Mouse (Mus musculus) forebrain, embryonic 13.5 days (tissue): ENCODE results near the gene Cdkal1. TPM values are rescaled to one million over a fixed set of nuclear protein-coding genes. Genes with fewer than 3 reads are reported as not detected.

ENCODE experiments used
- ATAC-seq: fragments of 200-750 bp; cut with Nextera tagmentation; 2 replicates; pipeline ENCODE4 v1.8.0; 2017
- H3K27ac ChIP-seq: fragments of 300-500 bp; sonication (generic); 2 replicates; pipeline ENCODE4 v1.5.1; 2015; ENCODE audit warnings: inconsistent platforms, mild to moderate bottlenecking, moderate library complexity
- H3K27me3 ChIP-seq: fragments of 300-500 bp; sonication (generic); 2 replicates; pipeline ENCODE4 v1.6.1; 2015; ENCODE audit warnings: mild to moderate bottlenecking, inconsistent platforms
- H3K36me3 ChIP-seq: fragments of 300-500 bp; sonication (generic); 2 replicates; pipeline ENCODE4 v1.6.1; 2015; ENCODE audit warnings: mild to moderate bottlenecking, inconsistent platforms; ENCODE audit not compliant: poor library complexity, severe bottlenecking
- H3K4me1 ChIP-seq: fragments of 300-500 bp; sonication (generic); 2 replicates; pipeline ENCODE4 v1.6.1; 2015; ENCODE audit warnings: inconsistent platforms
- H3K4me2 ChIP-seq: fragments of 300-500 bp; sonication (generic); 2 replicates; pipeline ENCODE4 v1.6.1; 2015; ENCODE audit warnings: inconsistent platforms, mild to moderate bottlenecking, moderate library complexity
- H3K4me3 ChIP-seq: fragments of 300-500 bp; sonication (generic); 2 replicates; pipeline ENCODE4 v1.5.1; 2015; ENCODE audit warnings: mild to moderate bottlenecking, inconsistent platforms
- H3K9ac ChIP-seq: fragments of 300-500 bp; sonication (generic); 2 replicates; pipeline ENCODE4 v1.6.1; 2015; ENCODE audit warnings: mild to moderate bottlenecking, inconsistent platforms
- H3K9me3 ChIP-seq: fragments of 300-500 bp; sonication (generic); replicated peaks from 2 replicates; pipeline ENCODE4 v1.6.1; 2016; ENCODE audit warnings: inconsistent platforms
- WGBS: fragments of 180-500 bp; shearing (Covaris S2); methylation state at CpG from one replicate; pipeline ENCODE4 v1.1.7; 2015; 5-methylcytosine and 5-hydroxymethylcytosine counted together
- polyA plus RNA-seq: library from polyadenylated mRNA; unstranded; fragments of >200 nt; fragmentation: Nextera tagmentation; extraction: Ambion mirVana; gene quantifications from 2 replicates; pipeline ENCODE4 v1.2.1, GENCODE M21; 2015

Gene Cdkal1
- polyA plus RNA-seq, 1 experiment from 2014 or later: 29.5 TPM

GRCm38 (mm10) chr13:29726154-29726825, 129.2 kb downstream of the Cdkal1 start:
- WGBS: 94% methylated on average over 5 of the region's 5 CpGs
- ATAC-seq: no peak
- H3K27ac ChIP-seq: no peak overlapping the region
- no peak overlapping the region for H3K4me3 ChIP-seq
- H3K27me3 ChIP-seq: no peaks in the 10 kb centered on the region
- H3K4me2 ChIP-seq: no peak overlapping the region
- no peak overlapping the region for H3K9ac ChIP-seq
- H3K36me3 ChIP-seq: no peaks in the 10 kb centered on the region
- H3K9me3 ChIP-seq: no peaks in the 10 kb centered on the region
- no peaks in the 10 kb centered on the region for H3K4me1 ChIP-seq

GRCm38 (mm10) chr13:29724855-29725254, 130.6 kb downstream of the Cdkal1 start:
- no peak overlapping the region for H3K9ac ChIP-seq
- no peaks in the 10 kb centered on the region for H3K27me3 ChIP-seq
- no peak overlapping the region for H3K4me3 ChIP-seq
- H3K4me2 ChIP-seq: no peak overlapping the region
- no peak overlapping the region for H3K27ac ChIP-seq
- H3K9me3 ChIP-seq: no peaks in the 10 kb centered on the region
- no peaks in the 10 kb centered on the region for H3K36me3 ChIP-seq
- no peak for ATAC-seq
- 67% methylated on average over 6 of the region's 6 CpGs for WGBS
- no peaks in the 10 kb centered on the region for H3K4me1 ChIP-seq

DNA sequence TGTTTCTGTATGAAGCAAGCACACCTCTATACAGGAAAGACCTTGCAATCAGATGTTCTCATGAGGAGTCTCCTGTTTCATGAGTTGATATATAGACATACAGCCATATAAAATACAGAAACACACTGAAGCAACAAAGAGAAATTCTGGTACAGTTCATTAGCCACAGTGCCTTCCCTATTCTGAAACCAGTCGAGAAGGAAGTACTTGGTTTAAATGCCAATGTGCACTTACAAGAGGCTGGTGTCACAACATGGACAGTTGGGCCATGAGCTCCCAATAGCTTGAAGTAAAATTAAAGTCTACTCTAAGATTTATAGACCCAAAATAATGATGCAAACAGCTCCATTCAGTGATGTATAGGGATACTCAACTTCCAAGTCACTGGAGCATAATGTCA, 132.3 kb downstream of the Cdkal1 start:
- H3K4me3 ChIP-seq: no peak overlapping the region
- 60% methylated on average over 1 of the region's 1 CpGs for WGBS
- H3K27ac ChIP-seq: no peak overlapping the region
- no peaks in the 10 kb centered on the region for H3K9me3 ChIP-seq
- no peak overlapping the region for H3K4me2 ChIP-seq
- no peaks in the 10 kb centered on the region for H3K4me1 ChIP-seq
- H3K9ac ChIP-seq: no peak overlapping the region
- ATAC-seq: no peak
- no peaks in the 10 kb centered on the region for H3K36me3 ChIP-seq
- no peaks in the 10 kb centered on the region for H3K27me3 ChIP-seq

- no peaks in the 10 kb centered on the region for H3K9me3 ChIP-seq
- H3K27ac ChIP-seq: no peak overlapping the region
- no peak overlapping the region for H3K4me3 ChIP-seq
- H3K36me3 ChIP-seq: no peaks in the 10 kb centered on the region
- WGBS: 96% methylated on average over 5 of the region's 5 CpGs
- no peaks in the 10 kb centered on the region for H3K4me1 ChIP-seq
- H3K4me2 ChIP-seq: no peak overlapping the region
- H3K27me3 ChIP-seq: no peaks in the 10 kb centered on the region
- H3K9ac ChIP-seq: no peak overlapping the region
- ATAC-seq: no peak
Observed at GRCm38 (mm10) chr13:29721206-29721605, 134.3 kb downstream of the Cdkal1 start.

GRCm38 (mm10) chr13:29716550-29716949, 138.9 kb downstream of the Cdkal1 start:
- no peak for ATAC-seq
- H3K27me3 ChIP-seq: no peaks in the 10 kb centered on the region
- 86% methylated on average over 4 of the region's 4 CpGs for WGBS

DNA sequence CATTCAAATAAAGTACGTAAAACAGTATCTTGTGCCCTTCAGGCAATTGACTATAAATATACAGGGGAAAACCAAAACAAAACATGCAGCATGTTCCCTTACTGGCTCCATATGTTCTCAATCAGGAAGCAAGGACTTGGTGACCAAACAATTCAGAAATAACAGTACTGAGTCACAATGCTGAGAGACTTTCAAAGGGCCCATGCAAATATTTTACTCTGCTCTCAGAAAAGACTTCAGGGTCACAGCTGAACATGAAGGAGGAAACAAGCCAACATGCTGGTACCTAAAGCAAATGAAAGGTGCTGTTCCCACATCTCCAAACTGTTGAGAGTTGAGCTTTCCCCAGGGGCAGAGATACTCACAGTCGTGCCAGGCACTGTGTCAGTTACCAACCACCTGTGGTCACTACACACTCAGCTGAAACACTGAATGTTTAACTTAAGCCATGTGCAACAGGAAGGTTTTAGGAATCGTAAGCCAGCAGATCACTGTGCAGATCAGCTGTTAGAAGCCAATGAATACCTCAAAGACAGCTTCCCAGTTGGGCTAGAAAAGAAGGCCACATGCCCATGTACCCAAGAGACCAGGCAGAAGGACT, 140.1 kb downstream of the Cdkal1 start:
- WGBS: 50% methylated on average over 3 of the region's 3 CpGs
- no peak overlapping the region for H3K9ac ChIP-seq
- peaks cover 9% of the 10 kb centered on the region for H3K4me1 ChIP-seq
- H3K27me3 ChIP-seq: no peaks in the 10 kb centered on the region
- no peak overlapping the region for H3K4me3 ChIP-seq
- ATAC-seq: no peak
- peak overlapping the region; percentile 31; the same call in 1 of the 2 replicates for H3K27ac ChIP-seq
- no peak overlapping the region for H3K4me2 ChIP-seq
- H3K9me3 ChIP-seq: no peaks in the 10 kb centered on the region
- H3K36me3 ChIP-seq: no peaks in the 10 kb centered on the region

More at GRCm38 (mm10) chr13:29716550-29716949, 138.9 kb downstream of the Cdkal1 start:
- H3K36me3 ChIP-seq: no peaks in the 10 kb centered on the region
- no peaks in the 10 kb centered on the region for H3K9me3 ChIP-seq
- H3K4me2 ChIP-seq: no peak overlapping the region
- H3K27ac ChIP-seq: no peak overlapping the region
- H3K9ac ChIP-seq: no peak overlapping the region
- no peak overlapping the region for H3K4me3 ChIP-seq
- peaks cover 9% of the 10 kb centered on the region for H3K4me1 ChIP-seq

DNA sequence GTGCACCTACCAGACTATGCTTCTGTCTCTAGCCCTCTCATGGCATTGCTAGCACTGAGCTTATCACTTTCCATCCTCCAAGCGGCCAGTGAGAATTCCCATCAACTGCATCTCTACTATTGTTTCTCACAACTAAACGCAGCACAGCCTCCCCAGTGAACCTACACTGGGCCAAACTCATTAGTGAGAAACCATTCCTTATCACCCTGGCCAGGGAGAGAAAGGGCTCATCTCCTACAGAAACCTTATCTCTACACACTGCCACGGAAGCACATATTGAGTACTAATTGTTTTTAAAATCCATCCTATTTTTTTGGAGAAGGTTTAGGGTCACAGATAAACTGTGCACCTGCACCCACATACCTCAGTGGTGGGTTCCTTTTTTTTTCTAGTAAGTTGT, 147.9 kb downstream of the Cdkal1 start:
- H3K4me3 ChIP-seq: no peak overlapping the region
- no peak overlapping the region for H3K27ac ChIP-seq
- H3K27me3 ChIP-seq: no peaks in the 10 kb centered on the region
- H3K9me3 ChIP-seq: no peaks in the 10 kb centered on the region
- H3K4me2 ChIP-seq: no peak overlapping the region
- no peaks in the 10 kb centered on the region for H3K36me3 ChIP-seq
- H3K4me1 ChIP-seq: no peaks in the 10 kb centered on the region
- no peak for ATAC-seq
- H3K9ac ChIP-seq: no peak overlapping the region
- 94% methylated on average over 3 of the region's 3 CpGs for WGBS

- 64% methylated on average over 1 of the region's 1 CpGs for WGBS
- Histone ChIP-seq H3K9ac (no peak overlapping the region), H3K9me3 (no peaks in the 10 kb centered on the region), H3K27me3 (no peaks in the 10 kb centered on the region), H3K27ac (no peak overlapping the region), H3K36me3 (no peaks in the 10 kb centered on the region), H3K4me2 (no peak overlapping the region), H3K4me3 (no peak overlapping the region), H3K4me1 (no peaks in the 10 kb centered on the region)
- ATAC-seq: no peak
Observed at GRCm38 (mm10) chr13:29701400-29701799, 154.1 kb downstream of the Cdkal1 start.

DNA sequence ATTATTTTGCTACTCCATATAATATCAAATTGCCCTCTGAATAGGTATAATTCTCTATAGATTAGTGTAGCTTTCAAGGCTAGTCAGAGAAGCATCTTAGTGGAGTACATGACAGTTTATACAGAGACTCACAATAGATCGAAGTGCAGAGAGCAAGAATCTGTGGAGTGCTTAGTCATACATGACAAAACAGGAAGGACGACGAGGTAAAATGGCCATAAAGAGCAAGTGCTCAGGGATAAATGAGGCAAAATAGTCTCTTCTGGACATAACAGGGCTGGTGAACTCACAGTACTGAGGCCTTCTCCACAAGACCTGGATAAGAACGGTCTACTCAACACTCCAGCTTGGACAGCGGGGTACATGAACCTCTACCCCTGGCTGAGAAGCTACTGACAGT, 155.6 kb downstream of the Cdkal1 start:
- H3K36me3 ChIP-seq: no peaks in the 10 kb centered on the region
- no peak overlapping the region for H3K4me3 ChIP-seq
- no peak overlapping the region for H3K9ac ChIP-seq
- H3K27ac ChIP-seq: no peak overlapping the region
- no peak overlapping the region for H3K4me2 ChIP-seq
- no peaks in the 10 kb centered on the region for H3K4me1 ChIP-seq
- H3K27me3 ChIP-seq: no peaks in the 10 kb centered on the region
- no peaks in the 10 kb centered on the region for H3K9me3 ChIP-seq
- 95% methylated on average over 5 of the region's 5 CpGs for WGBS
- ATAC-seq: no peak

- no peaks in the 10 kb centered on the region for H3K9me3 ChIP-seq
- ATAC-seq: no peak
- H3K9ac ChIP-seq: no peak overlapping the region
- H3K4me2 ChIP-seq: no peak overlapping the region
- WGBS: 81% methylated on average over 5 of the region's 5 CpGs
- no peaks in the 10 kb centered on the region for H3K36me3 ChIP-seq
- H3K4me1 ChIP-seq: no peaks in the 10 kb centered on the region
- no peak overlapping the region for H3K4me3 ChIP-seq
- no peaks in the 10 kb centered on the region for H3K27me3 ChIP-seq
- no peak overlapping the region for H3K27ac ChIP-seq
Observed at GRCm38 (mm10) chr13:29698307-29698985, 157.0 kb downstream of the Cdkal1 start.

DNA sequence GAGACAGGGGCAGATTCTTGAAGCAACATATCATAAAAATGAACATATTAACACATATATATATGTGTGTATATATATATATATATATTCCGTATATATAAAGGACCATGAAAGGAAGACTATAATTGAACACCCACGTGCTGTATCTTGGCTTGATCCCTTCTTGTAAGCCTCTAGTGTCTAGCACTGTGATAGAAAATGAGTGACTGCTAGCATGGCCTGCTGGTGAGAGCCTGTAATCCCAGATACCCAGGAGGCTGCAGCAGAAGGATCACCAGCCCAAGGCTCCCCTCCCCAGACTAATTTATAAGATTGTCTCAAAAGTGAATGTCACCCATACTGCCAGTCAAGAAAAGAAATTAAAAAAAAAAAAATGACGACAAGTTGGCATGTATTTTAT, 158.2 kb downstream of the Cdkal1 start:
- Histone ChIP-seq H3K4me3 (no peak overlapping the region), H3K27me3 (no peaks in the 10 kb centered on the region), H3K4me2 (no peak overlapping the region), H3K4me1 (no peaks in the 10 kb centered on the region), H3K36me3 (no peaks in the 10 kb centered on the region), H3K9me3 (no peaks in the 10 kb centered on the region), H3K9ac (no peak overlapping the region), H3K27ac (no peak overlapping the region)
- 79% methylated on average over 3 of the region's 3 CpGs for WGBS
- ATAC-seq: no peak

DNA sequence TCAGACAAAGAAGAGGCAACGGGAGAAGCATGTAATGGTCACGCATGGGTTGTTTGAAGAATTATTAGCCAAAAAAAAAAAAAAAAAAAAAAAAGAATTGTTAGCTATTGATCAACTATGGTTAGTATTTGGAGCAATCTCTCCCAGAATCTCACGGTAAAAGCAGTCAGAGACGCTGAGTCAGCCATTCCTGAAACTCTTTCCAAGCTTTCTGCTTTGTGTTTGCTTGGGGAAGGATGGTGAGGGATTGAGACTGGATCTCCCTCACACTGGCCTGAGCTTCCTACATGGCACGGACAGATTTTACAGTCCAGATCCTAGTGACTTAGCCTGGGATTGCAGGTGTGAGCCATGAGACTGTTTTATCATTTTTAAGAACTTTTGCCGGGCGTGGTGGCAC, 164.7 kb downstream of the Cdkal1 start:
- Histone ChIP-seq H3K9ac (no peak overlapping the region), H3K27me3 (no peaks in the 10 kb centered on the region), H3K4me1 (no peaks in the 10 kb centered on the region), H3K4me2 (no peak overlapping the region), H3K9me3 (no peaks in the 10 kb centered on the region), H3K4me3 (no peak overlapping the region), H3K27ac (no peak overlapping the region), H3K36me3 (no peaks in the 10 kb centered on the region)
- no peak for ATAC-seq
- 80% methylated on average over 7 of the region's 7 CpGs for WGBS
